Mouse (Mus musculus): Measurements from ENCODE around the gene Ier2.
A peak's percentile ranks its signal among the peaks of the same experiment; 100 is the strongest.
"Not testable (repeated sequence)": the region's sequence is repeated elsewhere in the genome, so short reads cannot be mapped to it uniquely, and the experiment has no call there.

Gene Ier2

GRCm38 (mm10) chr8:84697166-84698130 lies 34.8 kb upstream of the Ier2 start:
- no peak for DNase-seq (ENCODE audit: low spot score)

GRCm38 (mm10) chr8:84695140-84695539 lies 32.5 kb upstream of the Ier2 start:
- no peak for DNase-seq (ENCODE audit: low spot score)

GRCm38 (mm10) chr8:84693332-84693731 lies 30.7 kb upstream of the Ier2 start:
- DNase-seq (ENCODE audit: low spot score) = no peak

GRCm38 (mm10) chr8:84689091-84689915 lies 26.7 kb upstream of the Ier2 start:
- DNase-seq (ENCODE audit: low spot score) = peak; percentile 79

- peak; percentile 78 for DNase-seq (ENCODE audit: low spot score)
These were observed 25.1 kb upstream of the Ier2 start, which contains the start of gene Nacc1 for GRCm38 (mm10) chr8:84687705-84688100. Nacc1 (minus strand) TSS chr8:84687862.

GRCm38 (mm10) chr8:84687003-84687704 lies 24.5 kb upstream of the Ier2 start:
- DNase-seq (ENCODE audit: low spot score) = no peak

GRCm38 (mm10) chr8:84686191-84687002 lies 23.7 kb upstream of the Ier2 start, which contains the start of gene Trmt1:
Trmt1 (plus strand) TSS chr8:84686307.
- DNase-seq (ENCODE audit: low spot score) = peak; percentile 61

- no peak for DNase-seq (ENCODE audit: low spot score)
These were observed 21.9 kb upstream of the Ier2 start for GRCm38 (mm10) chr8:84684537-84684936.

GRCm38 (mm10) chr8:84682257-84682656 lies 19.6 kb upstream of the Ier2 start:
- no peak for DNase-seq (ENCODE audit: low spot score)

- no peak for DNase-seq (ENCODE audit: low spot score)
These were observed 18.8 kb upstream of the Ier2 start for GRCm38 (mm10) chr8:84681476-84681875.

- no peak for DNase-seq (ENCODE audit: low spot score)
These were observed 14.7 kb upstream of the Ier2 start for GRCm38 (mm10) chr8:84677305-84677704.

- not testable (repeated sequence) for DNase-seq (ENCODE audit: low spot score)
These were observed 7.8 kb upstream of the Ier2 start for GRCm38 (mm10) chr8:84670295-84671006.

GRCm38 (mm10) chr8:84668731-84669485 lies 6.3 kb upstream of the Ier2 start:
- no peak for DNase-seq (ENCODE audit: low spot score)

GRCm38 (mm10) chr8:84668081-84668480 lies 5.4 kb upstream of the Ier2 start:
- no peak for DNase-seq (ENCODE audit: low spot score)

- no peak for DNase-seq (ENCODE audit: low spot score)
These were observed 2.8 kb upstream of the Ier2 start for GRCm38 (mm10) chr8:84665385-84665893.

GRCm38 (mm10) chr8:84664566-84665384 lies 2.1 kb upstream of the Ier2 start:
- DNase-seq (ENCODE audit: low spot score) = peak; percentile 49

- peak; percentile 90 for DNase-seq (ENCODE audit: low spot score)
These were observed 1.1 kb upstream of the Ier2 start for GRCm38 (mm10) chr8:84663483-84664327.

All from spleen, adult 12 weeks (tissue).